Mouse (Mus musculus) forebrain, embryonic 14.5 days (tissue): Measurements from ENCODE around the gene Cyp2d22. TPM values are rescaled to one million over a fixed set of nuclear protein-coding genes. Genes with fewer than 3 reads are reported as not detected.

Experiments
- ATAC-seq: fragments of 200-750 bp; cut with Nextera tagmentation; 2 replicates; pipeline ENCODE4 v1.8.0; 2017; ENCODE audit warnings: mild to moderate bottlenecking, moderate library complexity
- DNase-seq: peaks from one replicate; pipeline ENCODE4 v3.0.0-alpha.2; 2015; ENCODE audit warnings: low spot score
- H3K27ac ChIP-seq: fragments of 300-500 bp; sonication (generic); 2 replicates; pipeline ENCODE4 v1.5.1; 2014; ENCODE audit warnings: low read depth, mild to moderate bottlenecking, control low read depth, low read length, moderate library complexity
- H3K27me3 ChIP-seq: fragments of 300-500 bp; sonication (generic); replicated peaks from 2 replicates; pipeline ENCODE4 v1.6.1; 2014; ENCODE audit warnings: low read length, control low read depth, mixed read lengths; ENCODE audit not compliant: control insufficient read depth, insufficient read depth
- H3K36me3 ChIP-seq: fragments of 300-500 bp; sonication (generic); 2 replicates; pipeline ENCODE4 v1.6.1; 2014; ENCODE audit warnings: low read length, control low read depth; ENCODE audit not compliant: control insufficient read depth, insufficient read depth
- H3K4me1 ChIP-seq: fragments of 300-500 bp; sonication (generic); 2 replicates; pipeline ENCODE4 v1.6.1; 2014; ENCODE audit warnings: antibody characterized with exemption, low read length, control low read depth; ENCODE audit not compliant: control insufficient read depth, insufficient read depth
- H3K4me2 ChIP-seq: fragments of 300-500 bp; sonication (generic); 2 replicates; pipeline ENCODE4 v1.6.1; 2014; ENCODE audit warnings: mild to moderate bottlenecking, control low read depth, low read length
- H3K4me3 ChIP-seq: fragments of 300-500 bp; sonication (generic); 2 replicates; pipeline ENCODE4 v1.5.1; 2014; ENCODE audit warnings: low read depth, low read length, control low read depth
- H3K9ac ChIP-seq: fragments of 300-500 bp; sonication (generic); 2 replicates; pipeline ENCODE4 v1.6.1; 2014; ENCODE audit warnings: mild to moderate bottlenecking, low read length, control low read depth, moderate library complexity
- H3K9me3 ChIP-seq: fragments of 300-500 bp; sonication (generic); replicated peaks from 2 replicates; pipeline ENCODE4 v1.6.1; 2016; ENCODE audit warnings: low read length, control low read depth, mixed read lengths; ENCODE audit not compliant: control insufficient read depth
- WGBS: fragments of 180-500 bp; shearing (Covaris S2); extraction: QIAGEN DNeasy Blood & Tissue Kit; methylation state at CpG from one replicate; pipeline ENCODE4 v1.1.7; 2014; 5-methylcytosine and 5-hydroxymethylcytosine counted together
- polyA plus RNA-seq: library from polyadenylated mRNA; unstranded; fragments of >200 nt; fragmentation: Nextera tagmentation; extraction: Ambion mirVana; gene quantifications from 2 replicates; pipeline ENCODE4 v1.2.1, GENCODE M21; 2014

The Cyp2d22 gene
- polyA plus RNA-seq, 1 experiment from 2014 or later, result 0.63 TPM

GRCm38 (mm10) chr15:82353745-82354113 is 26.3 kb downstream of the Cyp2d22 start:
- Histone ChIP-seq H3K9ac (peak overlapping the region; percentile 98), H3K27me3 (no peaks in the 10 kb centered on the region), H3K4me3 (peak overlapping the region; percentile 92), H3K4me1 (peaks cover 12% of the 10 kb centered on the region), H3K4me2 (peak overlapping the region; percentile 84), H3K27ac (peak overlapping the region; percentile 84), H3K9me3 (no peaks in the 10 kb centered on the region), H3K36me3 (peaks cover 25% of the 10 kb centered on the region)
- DNase-seq, result no peak
- peak; percentile 57; the same call in 1 of the 2 replicates for ATAC-seq
- 1% methylated on average over 23 of the region's 23 CpGs for WGBS

GRCm38 (mm10) chr15:82353078-82353744 is 26.8 kb downstream of the Cyp2d22 start:
- ATAC-seq (no peak), DNase-seq (no peak)
- peak overlapping the region; percentile 92 for H3K4me3 ChIP-seq
- peak overlapping the region; percentile 84 for H3K4me2 ChIP-seq
- no peaks in the 10 kb centered on the region for H3K27me3 ChIP-seq
- H3K27ac ChIP-seq, result no peak overlapping the region; the same call in 1 of the 2 replicates
- peak overlapping the region; percentile 98 for H3K9ac ChIP-seq
- 29% methylated on average over 14 of the region's 14 CpGs for WGBS
- peaks cover 12% of the 10 kb centered on the region for H3K4me1 ChIP-seq
- H3K36me3 ChIP-seq, result peaks cover 30% of the 10 kb centered on the region
- no peaks in the 10 kb centered on the region for H3K9me3 ChIP-seq

- WGBS, result 80% methylated on average over 3 of the region's 3 CpGs
- no peak overlapping the region for H3K4me2 ChIP-seq
Measured at GRCm38 (mm10) chr15:82351480-82351879, 28.6 kb downstream of the Cyp2d22 start.

GRCm38 (mm10) chr15:82350349-82350748 is 29.7 kb downstream of the Cyp2d22 start:
- Histone ChIP-seq H3K27ac (no peak overlapping the region), H3K9me3 (no peaks in the 10 kb centered on the region), H3K9ac (no peak overlapping the region), H3K4me2 (no peak overlapping the region), H3K4me3 (no peak overlapping the region), H3K4me1 (peaks cover 19% of the 10 kb centered on the region), H3K36me3 (peaks cover 37% of the 10 kb centered on the region), H3K27me3 (no peaks in the 10 kb centered on the region)
- ATAC-seq (no peak), DNase-seq (no peak)
- WGBS, result 93% methylated on average over 4 of the region's 4 CpGs

More at GRCm38 (mm10) chr15:82351480-82351879, 28.6 kb downstream of the Cyp2d22 start:
- Histone ChIP-seq H3K4me1 (peaks cover 19% of the 10 kb centered on the region), H3K9ac (no peak overlapping the region), H3K36me3 (peaks cover 37% of the 10 kb centered on the region), H3K27me3 (no peaks in the 10 kb centered on the region), H3K4me3 (no peak overlapping the region), H3K9me3 (no peaks in the 10 kb centered on the region), H3K27ac (no peak overlapping the region)
- no peak for DNase-seq
- ATAC-seq, result no peak

- no peak overlapping the region for H3K4me2 ChIP-seq
- H3K4me1 ChIP-seq, result peaks cover 16% of the 10 kb centered on the region
- ATAC-seq (no peak), DNase-seq (no peak)
- no peaks in the 10 kb centered on the region for H3K9me3 ChIP-seq
- whole genome bisulfite sequencing, result 89% methylated on average over 2 of the region's 2 CpGs
- H3K27ac ChIP-seq, result no peak overlapping the region
- no peaks in the 10 kb centered on the region for H3K27me3 ChIP-seq
- no peak overlapping the region for H3K4me3 ChIP-seq
- no peak overlapping the region for H3K9ac ChIP-seq
- peaks cover 37% of the 10 kb centered on the region for H3K36me3 ChIP-seq
Measured at GRCm38 (mm10) chr15:82348999-82349341, 31.1 kb downstream of the Cyp2d22 start.

GRCm38 (mm10) chr15:82348258-82348998 is 31.6 kb downstream of the Cyp2d22 start:
- peaks cover 15% of the 10 kb centered on the region for H3K4me1 ChIP-seq
- no peaks in the 10 kb centered on the region for H3K27me3 ChIP-seq
- H3K9ac ChIP-seq, result no peak overlapping the region
- no peak overlapping the region for H3K4me3 ChIP-seq
- ATAC-seq, result no peak
- 86% methylated on average over 8 of the region's 8 CpGs for WGBS
- H3K36me3 ChIP-seq, result peaks cover 37% of the 10 kb centered on the region
- no peak overlapping the region for H3K27ac ChIP-seq
- no peak overlapping the region for H3K4me2 ChIP-seq
- no peak for DNase-seq
- no peaks in the 10 kb centered on the region for H3K9me3 ChIP-seq

GRCm38 (mm10) chr15:82347852-82348251 is 32.2 kb downstream of the Cyp2d22 start:
- Histone ChIP-seq H3K4me1 (peaks cover 10% of the 10 kb centered on the region), H3K36me3 (peaks cover 37% of the 10 kb centered on the region), H3K9ac (no peak overlapping the region), H3K4me2 (no peak overlapping the region), H3K4me3 (no peak overlapping the region), H3K27me3 (no peaks in the 10 kb centered on the region), H3K9me3 (no peaks in the 10 kb centered on the region), H3K27ac (no peak overlapping the region)
- DNase-seq, result no peak
- 92% methylated on average over 12 of the region's 12 CpGs for WGBS
- ATAC-seq, result no peak

- no peak overlapping the region for H3K27ac ChIP-seq
- no peaks in the 10 kb centered on the region for H3K9me3 ChIP-seq
- WGBS, result 87% methylated on average over 4 of the region's 4 CpGs
- peaks cover 37% of the 10 kb centered on the region for H3K36me3 ChIP-seq
- DNase-seq (no peak), ATAC-seq (no peak)
- H3K4me2 ChIP-seq, result peak overlapping the region; percentile 89
- peak overlapping the region; percentile 49 for H3K4me3 ChIP-seq
- H3K4me1 ChIP-seq, result peaks cover 8% of the 10 kb centered on the region
- no peaks in the 10 kb centered on the region for H3K27me3 ChIP-seq
- H3K9ac ChIP-seq, result no peak overlapping the region; the same call in 1 of the 2 replicates
Measured at GRCm38 (mm10) chr15:82347303-82347676, 32.8 kb downstream of the Cyp2d22 start.
